Mouse (Mus musculus) stomach, embryonic 15.5 days (tissue): ENCODE data around the gene Cdkl1. TPM values are rescaled to one million over a fixed set of nuclear protein-coding genes. Genes with fewer than 3 reads are reported as not detected.
A peak's percentile ranks its signal among the peaks of the same experiment; 100 is the strongest.

ENCODE experiments used
- ATAC-seq: fragments of 200-750 bp; cut with Nextera tagmentation; 2 replicates; pipeline ENCODE4 v1.8.0; 2017; ENCODE audit warnings: low read depth, moderate number of reproducible peaks, moderate TSS enrichment; ENCODE audit not compliant: insufficient read depth, low FRiP score
- H3K27ac ChIP-seq: fragments of 300-500 bp; sonication (generic); 2 replicates; pipeline ENCODE4 v1.5.1; 2015; ENCODE audit warnings: mild to moderate bottlenecking, inconsistent platforms
- H3K27me3 ChIP-seq: fragments of 300-500 bp; sonication (generic); replicated peaks from 2 replicates; pipeline ENCODE4 v1.6.1; 2015; ENCODE audit warnings: inconsistent platforms
- H3K36me3 ChIP-seq: fragments of 300-500 bp; sonication (generic); 2 replicates; pipeline ENCODE4 v1.6.1; 2015; ENCODE audit warnings: inconsistent platforms
- H3K4me1 ChIP-seq: fragments of 300-500 bp; sonication (generic); 2 replicates; pipeline ENCODE4 v1.6.1; 2015; ENCODE audit warnings: inconsistent platforms
- H3K4me2 ChIP-seq: fragments of 300-500 bp; sonication (generic); 2 replicates; pipeline ENCODE4 v1.6.1; 2015; ENCODE audit warnings: mild to moderate bottlenecking, inconsistent platforms
- H3K4me3 ChIP-seq: fragments of 300-500 bp; sonication (generic); replicated peaks from 2 replicates; pipeline ENCODE4 v1.5.1; 2015; ENCODE audit warnings: inconsistent platforms
- H3K9ac ChIP-seq: fragments of 300-500 bp; sonication (generic); 2 replicates; pipeline ENCODE4 v1.6.1; 2015; ENCODE audit warnings: inconsistent platforms
- H3K9me3 ChIP-seq: fragments of 300-500 bp; sonication (generic); 2 replicates; pipeline ENCODE4 v1.6.1; 2016; ENCODE audit warnings: inconsistent platforms
- WGBS: fragments of 180-500 bp; shearing (Covaris S2); methylation state at CpG from one replicate; pipeline ENCODE4 v1.1.7; 2015; 5-methylcytosine and 5-hydroxymethylcytosine counted together
- polyA plus RNA-seq: library from polyadenylated mRNA; unstranded; fragments of >200 nt; fragmentation: Nextera tagmentation; extraction: Ambion mirVana; gene quantifications from 2 replicates; pipeline ENCODE4 v1.2.1, GENCODE M21; 2015

The Cdkl1 gene
- polyA plus RNA-seq, 1 experiment from 2014 or later: 4.2 TPM

- Histone ChIP-seq H3K27ac (no peak overlapping the region), H3K36me3 (no peaks in the 10 kb centered on the region), H3K4me3 (no peak overlapping the region), H3K4me1 (peaks cover 8% of the 10 kb centered on the region; the same call in 1 of the 2 replicates), H3K9ac (no peak overlapping the region), H3K27me3 (no peaks in the 10 kb centered on the region), H3K4me2 (no peak overlapping the region), H3K9me3 (no peaks in the 10 kb centered on the region)
- WGBS: 72% methylated on average over 8 of the region's 8 CpGs
- ATAC-seq: no peak
Observed at GRCm38 (mm10) chr12:69781480-69781879, 9.6 kb downstream of the Cdkl1 start.

GRCm38 (mm10) chr12:69777957-69778356 lies 13.1 kb downstream of the Cdkl1 start:
- Histone ChIP-seq H3K9me3 (no peaks in the 10 kb centered on the region), H3K36me3 (no peaks in the 10 kb centered on the region), H3K27me3 (no peaks in the 10 kb centered on the region), H3K4me3 (no peak overlapping the region), H3K9ac (no peak overlapping the region), H3K4me2 (no peak overlapping the region), H3K27ac (no peak overlapping the region; the same call in 1 of the 2 replicates), H3K4me1 (peaks cover 8% of the 10 kb centered on the region; the same call in 1 of the 2 replicates)
- 59% methylated on average over 2 of the region's 2 CpGs for WGBS
- ATAC-seq: no peak

- ATAC-seq: no peak
- no peaks in the 10 kb centered on the region for H3K36me3 ChIP-seq
- H3K27me3 ChIP-seq: no peaks in the 10 kb centered on the region
- no peak overlapping the region for H3K4me2 ChIP-seq
- H3K4me1 ChIP-seq: peaks cover 7% of the 10 kb centered on the region; the same call in 1 of the 2 replicates
- H3K4me3 ChIP-seq: no peak overlapping the region
- H3K9ac ChIP-seq: no peak overlapping the region
- peak overlapping the region; percentile 16; the same call in 1 of the 2 replicates for H3K27ac ChIP-seq
- H3K9me3 ChIP-seq: no peaks in the 10 kb centered on the region
- WGBS: 84% methylated on average over 6 of the region's 6 CpGs
Observed at GRCm38 (mm10) chr12:69777341-69777730, 13.7 kb downstream of the Cdkl1 start.

- H3K4me1 ChIP-seq: peaks cover 6% of the 10 kb centered on the region; the same call in 1 of the 2 replicates
- no peaks in the 10 kb centered on the region for H3K9me3 ChIP-seq
- 0 out of 2 replicates have a peak, but pooled peaks have one; percentile 27 for ATAC-seq
- H3K9ac ChIP-seq: no peak overlapping the region
- no peak overlapping the region for H3K4me3 ChIP-seq
- H3K36me3 ChIP-seq: no peaks in the 10 kb centered on the region
- H3K27ac ChIP-seq: no peak overlapping the region
- no peak overlapping the region for H3K4me2 ChIP-seq
- H3K27me3 ChIP-seq: no peaks in the 10 kb centered on the region
- WGBS: 55% methylated on average over 11 of the region's 11 CpGs
Observed at GRCm38 (mm10) chr12:69776607-69777340, 14.3 kb downstream of the Cdkl1 start.

- no peak for ATAC-seq
- WGBS: 74% methylated on average over 2 of the region's 2 CpGs
- no peaks in the 10 kb centered on the region for H3K9me3 ChIP-seq
Observed at GRCm38 (mm10) chr12:69768841-69769240, 22.2 kb downstream of the Cdkl1 start.

GRCm38 (mm10) chr12:69767476-69768258 lies 23.4 kb downstream of the Cdkl1 start:
- no peaks in the 10 kb centered on the region for H3K4me1 ChIP-seq
- no peaks in the 10 kb centered on the region for H3K9me3 ChIP-seq
- no peak overlapping the region for H3K4me3 ChIP-seq
- no peak for ATAC-seq
- no peak overlapping the region for H3K9ac ChIP-seq
- H3K4me2 ChIP-seq: no peak overlapping the region
- 54% methylated on average over 9 of the region's 9 CpGs for WGBS
- H3K36me3 ChIP-seq: no peaks in the 10 kb centered on the region
- H3K27ac ChIP-seq: no peak overlapping the region
- no peaks in the 10 kb centered on the region for H3K27me3 ChIP-seq

More at GRCm38 (mm10) chr12:69768841-69769240, 22.2 kb downstream of the Cdkl1 start:
- Histone ChIP-seq H3K36me3 (no peaks in the 10 kb centered on the region), H3K27me3 (no peaks in the 10 kb centered on the region), H3K4me3 (no peak overlapping the region), H3K4me2 (no peak overlapping the region), H3K27ac (no peak overlapping the region), H3K4me1 (no peaks in the 10 kb centered on the region), H3K9ac (no peak overlapping the region)

GRCm38 (mm10) chr12:69766185-69766904 lies 24.7 kb downstream of the Cdkl1 start:
- H3K27ac ChIP-seq: no peak overlapping the region
- H3K27me3 ChIP-seq: no peaks in the 10 kb centered on the region
- H3K9ac ChIP-seq: no peak overlapping the region
- WGBS: 76% methylated on average over 10 of the region's 10 CpGs
- no peak for ATAC-seq
- H3K36me3 ChIP-seq: no peaks in the 10 kb centered on the region
- H3K9me3 ChIP-seq: no peaks in the 10 kb centered on the region
- H3K4me1 ChIP-seq: no peaks in the 10 kb centered on the region
- H3K4me3 ChIP-seq: no peak overlapping the region
- no peak overlapping the region for H3K4me2 ChIP-seq

GRCm38 (mm10) chr12:69765543-69765942 lies 25.5 kb downstream of the Cdkl1 start:
- H3K4me3 ChIP-seq: no peak overlapping the region
- no peak overlapping the region for H3K27ac ChIP-seq
- no peak for ATAC-seq
- H3K4me1 ChIP-seq: no peaks in the 10 kb centered on the region
- H3K27me3 ChIP-seq: no peaks in the 10 kb centered on the region
- WGBS: 58% methylated on average over 9 of the region's 9 CpGs
- no peaks in the 10 kb centered on the region for H3K36me3 ChIP-seq
- H3K9me3 ChIP-seq: no peaks in the 10 kb centered on the region
- H3K9ac ChIP-seq: no peak overlapping the region
- no peak overlapping the region for H3K4me2 ChIP-seq

GRCm38 (mm10) chr12:69761603-69762002 lies 29.5 kb downstream of the Cdkl1 start:
- WGBS: 71% methylated on average over 2 of the region's 2 CpGs
- Histone ChIP-seq H3K9ac (no peak overlapping the region), H3K4me3 (no peak overlapping the region), H3K4me2 (no peak overlapping the region), H3K9me3 (no peaks in the 10 kb centered on the region), H3K36me3 (no peaks in the 10 kb centered on the region), H3K4me1 (peaks cover 11% of the 10 kb centered on the region), H3K27me3 (no peaks in the 10 kb centered on the region), H3K27ac (no peak overlapping the region)
- ATAC-seq: no peak

GRCm38 (mm10) chr12:69760743-69761406 lies 30.2 kb downstream of the Cdkl1 start:
- peaks cover 11% of the 10 kb centered on the region for H3K4me1 ChIP-seq
- H3K4me3 ChIP-seq: no peak overlapping the region
- no peaks in the 10 kb centered on the region for H3K9me3 ChIP-seq
- WGBS: 84% methylated on average over 20 of the region's 20 CpGs
- H3K4me2 ChIP-seq: no peak overlapping the region
- no peak for ATAC-seq
- H3K9ac ChIP-seq: no peak overlapping the region
- no peaks in the 10 kb centered on the region for H3K27me3 ChIP-seq
- no peaks in the 10 kb centered on the region for H3K36me3 ChIP-seq
- H3K27ac ChIP-seq: no peak overlapping the region

GRCm38 (mm10) chr12:69760014-69760413 lies 31.1 kb downstream of the Cdkl1 start:
- 41% methylated on average over 6 of the region's 6 CpGs for WGBS

More at GRCm38 (mm10) chr12:69760014-69760413, 31.1 kb downstream of the Cdkl1 start:
- no peak for ATAC-seq
- no peak overlapping the region for H3K27ac ChIP-seq
- H3K27me3 ChIP-seq: no peaks in the 10 kb centered on the region
- no peak overlapping the region for H3K9ac ChIP-seq
- no peak overlapping the region for H3K4me3 ChIP-seq
- no peaks in the 10 kb centered on the region for H3K9me3 ChIP-seq
- no peaks in the 10 kb centered on the region for H3K36me3 ChIP-seq
- peaks cover 11% of the 10 kb centered on the region for H3K4me1 ChIP-seq
- no peak overlapping the region for H3K4me2 ChIP-seq
